Mouse (Mus musculus) ES-Bruce4 (cell line): ENCODE results near the gene Ppara. TPM values are rescaled to one million over a fixed set of nuclear protein-coding genes. Genes with fewer than 3 reads are reported as not detected.

Experiments
- H3K27ac ChIP-seq: 2 replicates; pipeline ENCODE4 v1.5.1; 2012; ENCODE audit warnings: low read length, inconsistent platforms; ENCODE audit not compliant: insufficient read depth
- H3K27me3 ChIP-seq: 2 replicates; pipeline ENCODE4 v1.6.1; 2012; ENCODE audit warnings: mild to moderate bottlenecking, low read length, inconsistent platforms; ENCODE audit not compliant: control insufficient read depth, poor library complexity, insufficient read depth, severe bottlenecking
- H3K36me3 ChIP-seq: 2 replicates; pipeline ENCODE4 v1.6.1; 2012; ENCODE audit warnings: inconsistent platforms, mild to moderate bottlenecking, low read length, moderate library complexity; ENCODE audit not compliant: control insufficient read depth, poor library complexity, insufficient read depth, severe bottlenecking
- H3K4me1 ChIP-seq: one replicate; pipeline ENCODE4 v1.8.1; 2011; ENCODE audit warnings: low read length; ENCODE audit not compliant: control insufficient read depth, insufficient read depth
- H3K4me3 ChIP-seq: 2 replicates; pipeline ENCODE4 v1.5.1; 2011; ENCODE audit warnings: low read depth, mild to moderate bottlenecking, low read length
- H3K9ac ChIP-seq: 2 replicates; pipeline ENCODE4 v1.6.1; 2012; ENCODE audit warnings: low read depth, mild to moderate bottlenecking, inconsistent platforms; ENCODE audit not compliant: poor library complexity, severe bottlenecking
- H3K9me3 ChIP-seq: replicated peaks from 2 replicates; pipeline ENCODE4 v1.6.1; 2012; ENCODE audit warnings: mild to moderate bottlenecking, low read length, inconsistent platforms; ENCODE audit not compliant: control insufficient read depth, poor library complexity, insufficient read depth, severe bottlenecking
- CTCF ChIP-seq: IDR thresholded peaks from one replicate; pipeline ENCODE4 v1.8.1; 2011; ENCODE audit warnings: low read depth, low read length
- EP300 ChIP-seq: IDR thresholded peaks from 2 replicates; pipeline ENCODE4 v1.6.1; 2011; ENCODE audit warnings: low read depth, low read length; ENCODE audit not compliant: insufficient read depth
- POLR2A ChIP-seq: IDR thresholded peaks from one replicate; pipeline ENCODE4 v1.8.1; 2011; ENCODE audit warnings: low read length; ENCODE audit not compliant: insufficient read depth
- polyA plus RNA-seq: library from polyadenylated mRNA; stranded (reverse); fragments of >200 nt; gene quantifications from 2 replicates; pipeline ENCODE4 v1.2.4, GENCODE M21; 2011; ENCODE audit warnings: low read depth; ENCODE audit not compliant: missing spikeins, insufficient read depth, insufficient read length

Gene Ppara
- polyA plus RNA-seq, 1 experiment: 0.28 TPM

DNA sequence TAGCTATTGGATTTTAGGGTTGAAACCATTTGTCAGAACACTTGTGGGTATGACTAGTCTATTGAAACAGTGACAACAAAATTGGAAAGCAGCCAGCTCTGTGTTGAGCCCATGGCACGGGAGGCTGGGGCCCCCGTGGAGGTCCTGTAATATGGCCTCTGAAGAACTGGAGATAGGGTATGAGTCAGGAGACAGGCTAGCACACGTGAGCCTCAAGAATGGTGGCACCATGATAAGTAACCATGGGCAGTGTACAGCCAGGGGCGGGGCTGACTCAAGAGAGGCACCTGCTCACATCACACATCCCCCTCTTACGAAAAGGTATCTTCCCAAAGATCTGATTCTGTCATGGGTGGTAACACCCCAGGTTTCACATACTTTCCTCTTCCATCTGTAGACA, 51.9 kb downstream of the Ppara start:
- Histone ChIP-seq H3K27ac (no peak overlapping the region), H3K36me3 (no peaks in the 10 kb centered on the region), H3K4me3 (no peak overlapping the region), H3K9me3 (no peaks in the 10 kb centered on the region), H3K9ac (no peak overlapping the region), H3K4me1 (no peaks in the 10 kb centered on the region), H3K27me3 (no peaks in the 10 kb centered on the region)
- TF ChIP-seq POLR2A: no peak
- no peak for TF ChIP-seq CTCF
- no peak for TF ChIP-seq EP300

DNA sequence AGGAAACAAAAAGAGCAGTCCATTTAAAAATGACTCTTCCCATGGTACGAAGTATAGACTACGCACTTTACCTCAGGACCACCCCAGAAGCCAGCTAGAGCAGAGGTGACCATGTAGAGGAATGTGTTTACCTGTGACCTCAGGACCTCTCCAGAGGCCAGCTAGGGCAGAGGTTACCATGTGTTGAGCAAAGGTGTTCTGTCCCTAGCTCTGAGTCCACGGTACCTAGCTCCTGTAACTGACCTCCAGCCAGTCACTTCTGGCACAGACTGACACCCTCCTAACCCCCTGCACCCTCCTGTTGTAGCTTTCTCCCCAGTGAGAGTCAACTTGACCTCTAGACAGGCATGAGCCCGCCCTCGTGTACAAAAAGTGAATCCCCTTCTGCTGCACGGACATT, 52.7 kb downstream of the Ppara start:
- H3K27me3 ChIP-seq: no peaks in the 10 kb centered on the region
- H3K9me3 ChIP-seq: no peaks in the 10 kb centered on the region
- H3K9ac ChIP-seq: no peak overlapping the region
- TF ChIP-seq EP300: no peak
- no peak for TF ChIP-seq CTCF
- no peak for TF ChIP-seq POLR2A
- no peaks in the 10 kb centered on the region for H3K36me3 ChIP-seq
- no peak overlapping the region for H3K4me3 ChIP-seq
- H3K4me1 ChIP-seq: no peaks in the 10 kb centered on the region
- no peak overlapping the region for H3K27ac ChIP-seq

DNA sequence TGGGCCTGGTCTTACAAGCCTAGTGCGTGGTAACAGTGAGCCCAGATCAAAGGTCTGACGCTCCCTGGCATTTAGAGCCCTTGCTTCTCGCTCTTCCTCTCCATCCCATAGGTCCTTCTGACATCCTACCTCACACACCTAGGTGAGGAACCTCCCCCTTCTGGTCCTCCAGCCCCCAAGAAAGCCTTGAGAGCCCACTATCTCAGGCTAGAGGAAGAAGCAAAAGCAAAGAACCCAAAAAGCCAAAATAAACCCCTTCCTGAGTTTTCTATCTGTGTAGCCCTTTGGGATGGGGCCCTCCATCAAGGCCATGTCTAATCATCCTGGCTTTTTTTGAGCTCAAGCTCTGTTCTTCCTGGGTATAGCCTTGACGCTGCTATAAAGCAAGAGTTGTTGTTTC, 53.3 kb downstream of the Ppara start:
- TF ChIP-seq POLR2A (no peak), EP300 (no peak), CTCF (no peak)
- Histone ChIP-seq H3K27me3 (no peaks in the 10 kb centered on the region), H3K9ac (no peak overlapping the region)

DNA sequence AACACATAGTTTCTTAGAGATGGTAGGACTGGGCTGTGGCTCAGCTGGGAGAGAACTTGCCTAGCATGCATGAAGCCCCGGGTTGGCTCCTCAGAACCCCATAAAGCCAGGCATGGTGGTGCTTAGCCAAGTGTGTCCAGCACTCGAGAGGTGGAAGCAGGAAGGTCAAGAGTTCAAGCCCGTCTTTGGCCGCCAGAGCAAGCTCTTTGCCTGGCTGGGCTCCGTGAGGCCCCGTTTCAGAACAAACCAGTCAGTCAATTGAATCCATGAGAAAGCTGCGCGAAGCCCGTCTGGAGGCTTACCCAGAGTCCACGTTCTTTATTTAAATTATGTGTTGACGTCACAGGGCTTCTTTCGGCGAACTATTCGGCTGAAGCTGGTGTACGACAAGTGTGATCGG, 53.9 kb downstream of the Ppara start:
- Histone ChIP-seq H3K4me3 (no peak overlapping the region), H3K9ac (no peak overlapping the region), H3K9me3 (no peaks in the 10 kb centered on the region), H3K27me3 (no peaks in the 10 kb centered on the region), H3K4me1 (no peaks in the 10 kb centered on the region), H3K36me3 (no peaks in the 10 kb centered on the region), H3K27ac (no peak overlapping the region)
- TF ChIP-seq POLR2A: no peak
- TF ChIP-seq CTCF: no peak
- TF ChIP-seq EP300: no peak

More for the DNA sequence above, 53.3 kb downstream of the Ppara start:
- Histone ChIP-seq H3K27ac (no peak overlapping the region), H3K9me3 (no peaks in the 10 kb centered on the region), H3K4me1 (no peaks in the 10 kb centered on the region), H3K4me3 (no peak overlapping the region), H3K36me3 (no peaks in the 10 kb centered on the region)

DNA sequence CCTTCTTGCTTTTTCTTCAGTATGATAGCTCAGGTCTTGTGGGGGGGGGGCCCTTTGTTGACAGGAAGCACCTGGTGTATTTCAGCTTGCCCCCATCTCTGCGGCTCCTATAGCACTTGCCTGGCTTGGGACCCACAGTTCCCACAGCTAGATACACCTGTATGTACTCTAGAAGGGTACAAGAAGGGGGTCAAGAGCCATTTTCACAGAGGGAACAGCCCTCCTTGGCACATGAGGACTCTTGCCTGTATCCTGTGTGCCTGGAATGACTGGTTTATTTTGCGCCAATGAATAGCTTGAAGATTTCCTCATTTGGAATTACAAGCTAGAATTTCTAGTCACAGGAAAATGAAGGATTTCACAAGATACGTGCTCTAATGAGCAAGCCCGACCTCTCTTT, 56.7 kb downstream of the Ppara start:
- no peaks in the 10 kb centered on the region for H3K36me3 ChIP-seq

DNA sequence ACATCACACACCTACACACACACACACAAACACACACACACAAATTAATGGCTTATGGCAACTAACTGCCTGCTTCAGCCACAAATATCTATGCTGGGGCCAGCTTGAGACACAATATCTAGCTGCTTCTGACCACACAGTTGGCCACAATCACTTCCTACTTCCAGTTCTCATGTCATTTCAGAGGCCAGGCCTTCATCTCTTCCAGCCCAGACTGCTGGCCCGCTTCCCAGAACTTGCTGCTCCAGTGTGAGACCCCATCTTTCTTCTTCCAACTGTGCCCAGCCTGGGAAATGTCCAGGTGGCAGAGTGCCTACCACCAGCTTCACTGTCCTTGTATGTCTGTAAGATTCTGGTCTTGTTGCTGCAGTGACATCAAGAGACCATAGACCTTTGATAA, 58.0 kb downstream of the Ppara start:
- no peaks in the 10 kb centered on the region for H3K4me1 ChIP-seq
- no peaks in the 10 kb centered on the region for H3K9me3 ChIP-seq
- TF ChIP-seq CTCF (no peak), POLR2A (no peak), EP300 (no peak)
- no peak overlapping the region for H3K4me3 ChIP-seq
- H3K27ac ChIP-seq: no peak overlapping the region
- no peaks in the 10 kb centered on the region for H3K36me3 ChIP-seq
- no peaks in the 10 kb centered on the region for H3K27me3 ChIP-seq
- H3K9ac ChIP-seq: no peak overlapping the region

More for the DNA sequence above, 56.7 kb downstream of the Ppara start:
- no peaks in the 10 kb centered on the region for H3K27me3 ChIP-seq
- H3K4me1 ChIP-seq: no peaks in the 10 kb centered on the region
- no peak overlapping the region for H3K27ac ChIP-seq
- H3K9me3 ChIP-seq: no peaks in the 10 kb centered on the region
- H3K9ac ChIP-seq: no peak overlapping the region
- no peak overlapping the region for H3K4me3 ChIP-seq
- TF ChIP-seq POLR2A (no peak), CTCF (no peak), EP300 (no peak)
